Mouse (Mus musculus): ENCODE results near the gene Pnrc2. TPM values are rescaled to one million over a fixed set of nuclear protein-coding genes. Genes with fewer than 3 reads are reported as not detected.
A peak's percentile ranks its signal among the peaks of the same experiment; 100 is the strongest.

The Pnrc2 gene
- polyA plus RNA-seq, 1 experiment from 2014 or later = 195 TPM

GRCm38 (mm10) chr4:135833301-135834123 is 40.1 kb downstream of the Pnrc2 start:
- Histone ChIP-seq H3K27ac (no peak overlapping the region), H3K4me2 (replicated peaks) (no peak overlapping the region), H3K4me1 (peaks cover 26% of the 10 kb centered on the region), H3K9me3 (no peaks in the 10 kb centered on the region), H3K4me3 (no peak overlapping the region), H3K27me3 (no peaks in the 10 kb centered on the region), H3K36me3 (no peaks in the 10 kb centered on the region), H3K9ac (0 out of 2 replicates have a peak overlapping the region, but pooled peaks have one; percentile 13)
- no peak for ATAC-seq (ENCODE audit: low FRiP score, low read depth)
- 79% methylated on average over 12 of the region's 12 CpGs for WGBS

GRCm38 (mm10) chr4:135832070-135832469 is 41.6 kb downstream of the Pnrc2 start:
- Histone ChIP-seq H3K9me3 (no peaks in the 10 kb centered on the region), H3K27ac (no peak overlapping the region; the same call in 1 of the 2 replicates), H3K27me3 (no peaks in the 10 kb centered on the region), H3K9ac (no peak overlapping the region), H3K4me1 (peaks cover 37% of the 10 kb centered on the region), H3K4me3 (no peak overlapping the region), H3K36me3 (no peaks in the 10 kb centered on the region), H3K4me2 (replicated peaks) (no peak overlapping the region)
- 71% methylated on average over 11 of the region's 11 CpGs for WGBS
- ATAC-seq (ENCODE audit: low FRiP score, low read depth) = no peak

GRCm38 (mm10) chr4:135828491-135828890 is 45.2 kb downstream of the Pnrc2 start:
- Histone ChIP-seq H3K4me1 (peaks cover 36% of the 10 kb centered on the region), H3K27me3 (no peaks in the 10 kb centered on the region), H3K9me3 (no peaks in the 10 kb centered on the region), H3K4me2 (replicated peaks) (peak overlapping the region; percentile 46), H3K36me3 (no peaks in the 10 kb centered on the region), H3K27ac (peak overlapping the region; percentile 97), H3K9ac (no peak overlapping the region), H3K4me3 (no peak overlapping the region)
- WGBS = 14% methylated on average over 11 of the region's 11 CpGs
- ATAC-seq (ENCODE audit: low FRiP score, low read depth) = peak; percentile 88

- no peak for ATAC-seq (ENCODE audit: low FRiP score, low read depth)
- H3K4me2 ChIP-seq (replicated peaks) = no peak overlapping the region
- H3K27ac ChIP-seq = no peak overlapping the region
- WGBS = 60% methylated on average over 8 of the region's 8 CpGs
- H3K9me3 ChIP-seq = no peaks in the 10 kb centered on the region
- no peak overlapping the region for H3K9ac ChIP-seq
- H3K36me3 ChIP-seq = no peaks in the 10 kb centered on the region
- H3K4me1 ChIP-seq = peaks cover 30% of the 10 kb centered on the region
- no peaks in the 10 kb centered on the region for H3K27me3 ChIP-seq
- H3K4me3 ChIP-seq = no peak overlapping the region
Measured at GRCm38 (mm10) chr4:135824254-135824653, 49.4 kb downstream of the Pnrc2 start.

- Histone ChIP-seq H3K4me3 (no peak overlapping the region), H3K9ac (no peak overlapping the region), H3K4me1 (peaks cover 20% of the 10 kb centered on the region), H3K9me3 (peaks cover 4% of the 10 kb centered on the region; the same call in 1 of the 2 replicates), H3K4me2 (replicated peaks) (no peak overlapping the region), H3K36me3 (no peaks in the 10 kb centered on the region), H3K27ac (no peak overlapping the region), H3K27me3 (no peaks in the 10 kb centered on the region)
- 71% methylated on average over 2 of the region's 2 CpGs for WGBS
- no peak for ATAC-seq (ENCODE audit: low FRiP score, low read depth)
Measured at GRCm38 (mm10) chr4:135823298-135823697, 50.4 kb downstream of the Pnrc2 start.

GRCm38 (mm10) chr4:135821772-135822171 is 51.9 kb downstream of the Pnrc2 start:
- H3K4me2 ChIP-seq (replicated peaks) = no peak overlapping the region
- peaks cover 4% of the 10 kb centered on the region; the same call in 1 of the 2 replicates for H3K9me3 ChIP-seq
- H3K4me1 ChIP-seq = peaks cover 11% of the 10 kb centered on the region; the same call in 1 of the 2 replicates
- no peaks in the 10 kb centered on the region for H3K36me3 ChIP-seq
- H3K27ac ChIP-seq = no peak overlapping the region
- ATAC-seq (ENCODE audit: low FRiP score, low read depth) = no peak
- no peaks in the 10 kb centered on the region for H3K27me3 ChIP-seq
- H3K9ac ChIP-seq = no peak overlapping the region
- H3K4me3 ChIP-seq = no peak overlapping the region
- 82% methylated on average over 4 of the region's 4 CpGs for WGBS

Other genes with a start within 250 kb of the Pnrc2 start
- 1.1 and 1.2 TPM in 2 replicates for gene Ifnlr1, start 187.6 kb downstream of the Pnrc2 start, polyA plus RNA-seq (2015; fragmentation: Nextera tagmentation; extraction: Ambion mirVana)
- 0.08 TPM in 1 of 2 replicates, not detected in the other for gene Il22ra1, start 145.7 kb downstream of the Pnrc2 start, polyA plus RNA-seq (2015; fragmentation: Nextera tagmentation; extraction: Ambion mirVana)
- 4.8 and 5.4 TPM in 2 replicates for gene Myom3, start 114.1 kb downstream of the Pnrc2 start, polyA plus RNA-seq (2015; fragmentation: Nextera tagmentation; extraction: Ambion mirVana)
- gene Srsf10, start 18.1 kb downstream of the Pnrc2 start, polyA plus RNA-seq (2015; fragmentation: Nextera tagmentation; extraction: Ambion mirVana) = 323 and 330 TPM in 2 replicates
- 0.32 and 0.51 TPM in 2 replicates for gene Cnr2, start 21.5 kb upstream of the Pnrc2 start, polyA plus RNA-seq (2015; fragmentation: Nextera tagmentation; extraction: Ambion mirVana)
- 69.0 and 73.8 TPM in 2 replicates for gene Fuca1, start 46.9 kb upstream of the Pnrc2 start, polyA plus RNA-seq (2015; fragmentation: Nextera tagmentation; extraction: Ambion mirVana)
- gene Hmgcl, start 72.6 kb upstream of the Pnrc2 start, polyA plus RNA-seq (2015; fragmentation: Nextera tagmentation; extraction: Ambion mirVana) = 89.8 and 93.5 TPM in 2 replicates
- gene Gale, start 89.9 kb upstream of the Pnrc2 start, polyA plus RNA-seq (2015; fragmentation: Nextera tagmentation; extraction: Ambion mirVana) = 49.1 and 51.9 TPM in 2 replicates
- gene Lypla2, start 98.8 kb upstream of the Pnrc2 start, polyA plus RNA-seq (2015; fragmentation: Nextera tagmentation; extraction: Ambion mirVana) = 121 and 124 TPM in 2 replicates
- 57.0 and 58.7 TPM in 2 replicates for gene Pithd1, start 113.4 kb upstream of the Pnrc2 start, polyA plus RNA-seq (2015; fragmentation: Nextera tagmentation; extraction: Ambion mirVana)
- 41.1 and 45.1 TPM in 2 replicates for gene Eloa, start 147.9 kb upstream of the Pnrc2 start, polyA plus RNA-seq (2015; fragmentation: Nextera tagmentation; extraction: Ambion mirVana)
- gene Rpl11, start 179.6 kb upstream of the Pnrc2 start, polyA plus RNA-seq (2015; fragmentation: Nextera tagmentation; extraction: Ambion mirVana) = 481 and 500 TPM in 2 replicates